Comparison of ENCODE assay signal across 15 mouse cellular contexts in genomic region chr4:116435626-116436025, GRCm38 (mm10). TPM values are rescaled to one million over a fixed set of nuclear protein-coding genes. Genes with fewer than 3 reads are reported as not detected.
DNase-seq lines count a peak whose midpoint lies in the region; ATAC-seq and TF ChIP-seq lines count a peak whose summit lies in the region.
"Had no signal": no experiment of that assay in that cellular context is flagged by ENCODE, and none has a peak within 500 bp of the region (broad histone marks: within the 10 kb centered on the region; RNA-seq: fewer than 3 reads in every experiment).

No protein-coding gene starts in this region.

- H3K27me3 ChIP-seq in intestine, postnatal 0 days (replicated peaks; ENCODE audit: control insufficient read depth, insufficient read depth, low read length), result no peaks in the 10 kb centered on the region
- no peaks in the 10 kb centered on the region for H3K27me3 ChIP-seq in intestine, embryonic 15.5 days (replicated peaks)
- H3K27me3 ChIP-seq: embryonic facial prominence, embryonic 15.5 days; hindbrain, embryonic 13.5 days had no signal

- H3K27ac ChIP-seq in intestine, postnatal 0 days (ENCODE audit: low read depth, low read length), result no peak overlapping the region
- no peak overlapping the region for H3K27ac ChIP-seq in intestine, embryonic 15.5 days
- H3K27ac ChIP-seq in ES-E14 (ENCODE audit: insufficient read depth, low read depth, low read length, poor library complexity, severe bottlenecking), result no peak overlapping the region
- H3K27ac ChIP-seq: embryonic facial prominence, embryonic 15.5 days; hindbrain, embryonic 13.5 days had no signal

- no peak for ATAC-seq in intestine, postnatal 0 days
- no peak for ATAC-seq in intestine, embryonic 15.5 days

- no peaks in the 10 kb centered on the region for H3K9me3 ChIP-seq in intestine, postnatal 0 days (ENCODE audit: control insufficient read depth)
- H3K9me3 ChIP-seq in intestine, embryonic 15.5 days, result no peaks in the 10 kb centered on the region
- H3K9me3 ChIP-seq in ES-E14 (ENCODE audit: control insufficient read depth, insufficient read depth, low read depth, low read length), result no peaks in the 10 kb centered on the region
- H3K9me3 ChIP-seq: embryonic facial prominence, embryonic 15.5 days; hindbrain, embryonic 13.5 days had no signal

- WGBS in intestine, postnatal 0 days, result 95% methylated on average over 4 of the region's 4 CpGs
- WGBS in intestine, embryonic 15.5 days, result 92% methylated on average over 4 of the region's 4 CpGs

- peaks cover 5% of the 10 kb centered on the region; the same call in 1 of the 2 replicates for H3K36me3 ChIP-seq in intestine, postnatal 0 days (ENCODE audit: control insufficient read depth, insufficient read depth)
- H3K36me3 ChIP-seq in intestine, embryonic 15.5 days, result no peaks in the 10 kb centered on the region
- H3K36me3 ChIP-seq in ES-E14 (ENCODE audit: control insufficient read depth, insufficient read depth, low read length, poor library complexity, severe bottlenecking), result no peaks in the 10 kb centered on the region

- no peaks in the 10 kb centered on the region for H3K4me1 ChIP-seq in intestine, postnatal 0 days (replicated peaks; ENCODE audit: control insufficient read depth, insufficient read depth, low read length)
- H3K4me1 ChIP-seq in intestine, embryonic 15.5 days (replicated peaks), result no peaks in the 10 kb centered on the region
- peaks cover 0 to 2% of the 10 kb centered on the region in 2 experiments; a peak in 2 of 4 replicates for H3K4me1 ChIP-seq in ES-E14 (ENCODE audit: control insufficient read depth in 2 of 2, insufficient read depth in 2 of 2, low read length in 2 of 2, poor library complexity in 1 of 2)
- H3K4me1 ChIP-seq: embryonic facial prominence, embryonic 15.5 days; hindbrain, embryonic 13.5 days had no signal

- H3K4me3 ChIP-seq in intestine, postnatal 0 days (ENCODE audit: low read depth, low read length), result no peak overlapping the region
- H3K4me3 ChIP-seq in intestine, embryonic 15.5 days (replicated peaks), result no peak overlapping the region
- no peak overlapping the region for H3K4me3 ChIP-seq in ES-E14 (ENCODE audit: insufficient read depth in 1 of 2, low read depth in 1 of 2, low read length in 2 of 2, poor library complexity in 1 of 2, severe bottlenecking in 1 of 2)
- H3K4me3 ChIP-seq: embryonic facial prominence, embryonic 15.5 days; hindbrain, embryonic 13.5 days; myocyte had no signal

- H3K9ac ChIP-seq in intestine, postnatal 0 days (ENCODE audit: low read depth, low read length), result no peak overlapping the region
- H3K9ac ChIP-seq in intestine, embryonic 15.5 days, result no peak overlapping the region
- H3K9ac ChIP-seq in ES-E14 (ENCODE audit: insufficient read depth, low read depth, low read length, poor library complexity, severe bottlenecking), result no peak overlapping the region
- H3K9ac ChIP-seq: embryonic facial prominence, embryonic 15.5 days; hindbrain, embryonic 13.5 days had no signal

- no peak overlapping the region for H3K4me2 ChIP-seq in intestine, postnatal 0 days (replicated peaks; ENCODE audit: low read depth)
- no peak overlapping the region for H3K4me2 ChIP-seq in intestine, embryonic 15.5 days (replicated peaks)
- H3K4me2 ChIP-seq: embryonic facial prominence, embryonic 15.5 days; hindbrain, embryonic 13.5 days had no signal

- peak; percentile 9 for DNase-seq in lung, postnatal 36 days
- DNase-seq in lung, postnatal 14 days, result no peak
- DNase-seq in ES-E14 (ENCODE audit: low read depth, low spot score) (peak; percentile 19), ZHBTc4 (ENCODE audit: low read depth, low spot score) (peak; percentile 52)
- DNase-seq in ovary, postnatal 14 days (ENCODE audit: low spot score), result no peak
- no peak for DNase-seq in frontal cortex, postnatal 10 days (ENCODE audit: low spot score in 2 of 2)
- DNase-seq: adrenal gland, postnatal 10 days; cerebellum, adult 8-10 months; kidney, adult 8-10 months; right cerebral cortex, postnatal 14 days had no signal

- peak; percentile 45 for TF ChIP-seq CTCF in intestine, postnatal 0 days (IDR thresholded peaks at IDR 0.05; ENCODE audit: low read depth)

- in situ Hi-C loops in ES-E14 (cut with MboI; ENCODE audit: low sequenced_read_pairs in 2 of 2, unreplicated experiment in 2 of 2), result no loop called here

TF ChIP-seq in ES-E14, 5 proteins besides CTCF, POLR2A, EP300 and RAD21:
- TF ChIP-seq MAFK (IDR thresholded peaks at IDR 0.05; ENCODE audit: insufficient read depth, low read depth, low read length) (no peak), ZC3H11A (IDR thresholded peaks at IDR 0.05; ENCODE audit: borderline replicate concordance, low read depth, low read length) (no peak), CHD2 (IDR thresholded peaks at IDR 0.05; ENCODE audit: low read depth, low read length) (no peak)

RNA-seq across cellular contexts. Expression of gene Mast2, which starts 28.4 kb away (rescaled TPM):
- polyA plus RNA-seq in intestine, postnatal 0 days (2015; fragmentation: Nextera tagmentation; extraction: Ambion mirVana), result 9.6 TPM in 2 replicates
- polyA plus RNA-seq in intestine, embryonic 15.5 days (2015; fragmentation: Nextera tagmentation; extraction: Ambion mirVana), result 13.3 and 13.5 TPM in 2 replicates
- 24.5 and 28.4 TPM in 2 replicates for total RNA-seq in ES-E14 (2012; rRNA removed)

Comparison
In these comparisons a context has a peak if more than half of its experiments do, and no peak if none do; other contexts are left out.
1. DNase-seq: peak in lung, postnatal 36 days (single experiment), ES-E14 (single experiment) and ZHBTc4 (single experiment); none in lung, postnatal 14 days (single experiment), ovary, postnatal 14 days (single experiment) and frontal cortex, postnatal 10 days (0 of 2).